Comparison of ENCODE assay signal across 20 mouse cellular contexts in genomic region chr9:102033231-102033630, GRCm38 (mm10).
DNase-seq lines count a peak whose midpoint lies in the region; ATAC-seq and TF ChIP-seq lines count a peak whose summit lies in the region.
"Had no signal": no experiment of that assay in that cellular context is flagged by ENCODE, and none has a peak within 500 bp of the region (broad histone marks: within the 10 kb centered on the region; RNA-seq: fewer than 3 reads in every experiment).

No protein-coding gene starts in this region.

- peaks cover 24% of the 10 kb centered on the region for H3K4me1 ChIP-seq in forebrain, embryonic 13.5 days
- H3K4me1 ChIP-seq in forebrain, embryonic 10.5 days: peaks cover 15% of the 10 kb centered on the region
- peaks cover 15% of the 10 kb centered on the region for H3K4me1 ChIP-seq in midbrain, embryonic 13.5 days (replicated peaks)
- peaks cover 18% of the 10 kb centered on the region for H3K4me1 ChIP-seq in midbrain, embryonic 15.5 days
- peaks cover 3% of the 10 kb centered on the region; the same call in 1 of the 2 replicates for H3K4me1 ChIP-seq in forebrain, postnatal 0 days (ENCODE audit: insufficient read depth)

- no peak for TF ChIP-seq CTCF in forebrain, postnatal 0 days (IDR thresholded peaks at IDR 0.05; ENCODE audit: low read depth)

- no peak overlapping the region for H3K4me3 ChIP-seq in forebrain, embryonic 13.5 days
- H3K4me3 ChIP-seq in forebrain, embryonic 10.5 days: no peak overlapping the region
- H3K4me3 ChIP-seq in midbrain, embryonic 13.5 days (replicated peaks): no peak overlapping the region
- no peak overlapping the region for H3K4me3 ChIP-seq in midbrain, embryonic 15.5 days
- no peak overlapping the region for H3K4me3 ChIP-seq in forebrain, postnatal 0 days (ENCODE audit: low read depth, low read length)
- H3K4me3 ChIP-seq: hindbrain, embryonic 10.5 days; hindbrain, embryonic 13.5 days had no signal

- no peaks in the 10 kb centered on the region; the same call in 1 of the 2 replicates for H3K27me3 ChIP-seq in forebrain, embryonic 13.5 days
- no peaks in the 10 kb centered on the region for H3K27me3 ChIP-seq in forebrain, embryonic 10.5 days (ENCODE audit: poor library complexity, severe bottlenecking)
- no peaks in the 10 kb centered on the region for H3K27me3 ChIP-seq in midbrain, embryonic 13.5 days
- no peaks in the 10 kb centered on the region for H3K27me3 ChIP-seq in midbrain, embryonic 15.5 days (replicated peaks)
- no peaks in the 10 kb centered on the region for H3K27me3 ChIP-seq in forebrain, postnatal 0 days (ENCODE audit: insufficient read depth, low read length)

- DNase-seq in forebrain, embryonic 10.5 days (ENCODE audit: extremely low spot score, low spot score): no peak
- peak; percentile 68 for DNase-seq in heart, adult 11 months
- DNase-seq in heart, postnatal 14 days: no peak
- DNase-seq in forebrain, postnatal 0 days: no peak
- DNase-seq: adrenal gland, postnatal 10 days; cerebellum, adult 18-20 months; cerebellum, adult 9-10 months; cerebellum, postnatal 14 days; gastrocnemius, postnatal 36 days; heart, postnatal 36 days; kidney, adult 2 months had no signal

- no peaks in the 10 kb centered on the region for H3K9me3 ChIP-seq in forebrain, embryonic 13.5 days (replicated peaks)
- H3K9me3 ChIP-seq in forebrain, embryonic 10.5 days: no peaks in the 10 kb centered on the region
- H3K9me3 ChIP-seq in midbrain, embryonic 13.5 days: no peaks in the 10 kb centered on the region
- H3K9me3 ChIP-seq in midbrain, embryonic 15.5 days: no peaks in the 10 kb centered on the region
- H3K9me3 ChIP-seq in forebrain, postnatal 0 days (ENCODE audit: low read length): no peaks in the 10 kb centered on the region
- H3K9me3 ChIP-seq: hindbrain, embryonic 10.5 days; hindbrain, embryonic 13.5 days had no signal

- H3K27ac ChIP-seq in forebrain, embryonic 13.5 days: no peak overlapping the region
- no peak overlapping the region for H3K27ac ChIP-seq in forebrain, embryonic 10.5 days
- H3K27ac ChIP-seq in midbrain, embryonic 13.5 days: 0 out of 2 replicates have a peak overlapping the region, but pooled peaks have one; percentile 4
- no peak overlapping the region for H3K27ac ChIP-seq in midbrain, embryonic 15.5 days
- no peak overlapping the region for H3K27ac ChIP-seq in forebrain, postnatal 0 days (ENCODE audit: low read depth, low read length)

- H3K9ac ChIP-seq in forebrain, embryonic 13.5 days: no peak overlapping the region
- H3K9ac ChIP-seq in midbrain, embryonic 13.5 days (replicated peaks): no peak overlapping the region
- no peak overlapping the region for H3K9ac ChIP-seq in midbrain, embryonic 15.5 days
- H3K9ac ChIP-seq in forebrain, postnatal 0 days: no peak overlapping the region
- H3K9ac ChIP-seq: hindbrain, embryonic 13.5 days had no signal

- 64% methylated on average over 5 of the region's 5 CpGs for WGBS in forebrain, embryonic 13.5 days
- 84% methylated on average over 5 of the region's 5 CpGs for WGBS in forebrain, embryonic 10.5 days
- WGBS in midbrain, embryonic 13.5 days: 79% methylated on average over 5 of the region's 5 CpGs
- WGBS in midbrain, embryonic 15.5 days: 74% methylated on average over 5 of the region's 5 CpGs
- WGBS in forebrain, postnatal 0 days: 54% methylated on average over 5 of the region's 5 CpGs

- intact Hi-C loops in heart, postnatal 14 days (cut with DNase I): no loop called here

- no peak overlapping the region for H3K4me2 ChIP-seq in forebrain, embryonic 13.5 days
- no peak overlapping the region for H3K4me2 ChIP-seq in midbrain, embryonic 13.5 days (replicated peaks)
- no peak overlapping the region for H3K4me2 ChIP-seq in midbrain, embryonic 15.5 days
- no peak overlapping the region for H3K4me2 ChIP-seq in forebrain, postnatal 0 days (ENCODE audit: low read depth)
- H3K4me2 ChIP-seq: heart, embryonic 11.5 days; hindbrain, embryonic 13.5 days had no signal

- peak; percentile 70; the same call in 1 of the 2 replicates for ATAC-seq in forebrain, embryonic 13.5 days
- no peak for ATAC-seq in midbrain, embryonic 13.5 days
- no peak; the same call in 1 of the 2 replicates for ATAC-seq in midbrain, embryonic 15.5 days (replicated peaks)
- ATAC-seq in forebrain, postnatal 0 days: peak; percentile 45; the same call in 1 of the 2 replicates
- no peak for ATAC-seq in cerebellum, adult (ENCODE audit: insufficient number of reproducible peaks, low FRiP score, low TSS enrichment)
- ATAC-seq: activated CD4-positive, CD25-positive, alpha-beta regulatory T cell, adult 4 months; intestine, postnatal 0 days had no signal

- H3K36me3 ChIP-seq in forebrain, embryonic 13.5 days (ENCODE audit: poor library complexity, severe bottlenecking): no peaks in the 10 kb centered on the region
- no peaks in the 10 kb centered on the region for H3K36me3 ChIP-seq in forebrain, embryonic 10.5 days (replicated peaks)
- no peaks in the 10 kb centered on the region for H3K36me3 ChIP-seq in midbrain, embryonic 13.5 days
- H3K36me3 ChIP-seq in midbrain, embryonic 15.5 days (replicated peaks): no peaks in the 10 kb centered on the region; the same call in 1 of the 2 replicates
- no peaks in the 10 kb centered on the region for H3K36me3 ChIP-seq in forebrain, postnatal 0 days (ENCODE audit: insufficient read depth)
- H3K36me3 ChIP-seq: hindbrain, embryonic 10.5 days; hindbrain, embryonic 13.5 days had no signal

Comparison
In these comparisons a context has a peak if more than half of its experiments do, and no peak if none do; other contexts are left out.
1. ATAC-seq: peak in forebrain, embryonic 13.5 days (single experiment) and forebrain, postnatal 0 days (single experiment); none in midbrain, embryonic 13.5 days (single experiment), midbrain, embryonic 15.5 days (single experiment) and cerebellum, adult (single experiment).